Mouse (Mus musculus) forebrain, embryonic 11.5 days (tissue): ENCODE results near the gene Npm3. TPM values are rescaled to one million over a fixed set of nuclear protein-coding genes. Genes with fewer than 3 reads are reported as not detected.

Experiments
- ATAC-seq: fragments of 200-750 bp; cut with Nextera tagmentation; replicated peaks from 2 replicates; pipeline ENCODE4 v1.8.0; 2017; ENCODE audit warnings: moderate TSS enrichment; ENCODE audit not compliant: low FRiP score
- DNase-seq: peaks from one replicate; pipeline ENCODE4 v3.0.0-alpha.2; 2017; ENCODE audit warnings: low spot score
- H3K27ac ChIP-seq: fragments of 300-500 bp; sonication (generic); 2 replicates; pipeline ENCODE4 v1.5.1; 2014; ENCODE audit warnings: low read depth, low read length
- H3K27me3 ChIP-seq: fragments of 300-500 bp; sonication (generic); 2 replicates; pipeline ENCODE4 v1.6.1; 2014; ENCODE audit warnings: mild to moderate bottlenecking, low read length, mixed read lengths; ENCODE audit not compliant: control insufficient read depth, insufficient read depth
- H3K36me3 ChIP-seq: fragments of 300-500 bp; sonication (generic); 2 replicates; pipeline ENCODE4 v1.6.1; 2014; ENCODE audit warnings: mild to moderate bottlenecking, low read length, moderate library complexity, mixed read lengths; ENCODE audit not compliant: control insufficient read depth, insufficient read depth
- H3K4me1 ChIP-seq: fragments of 300-500 bp; sonication (generic); replicated peaks from 2 replicates; pipeline ENCODE4 v1.6.1; 2014; ENCODE audit warnings: low read length, mixed read lengths; ENCODE audit not compliant: control insufficient read depth, insufficient read depth
- H3K4me2 ChIP-seq: fragments of 300-500 bp; sonication (generic); 2 replicates; pipeline ENCODE4 v1.6.1; 2014; ENCODE audit warnings: low read depth, mild to moderate bottlenecking, low read length, moderate library complexity, mixed read lengths; ENCODE audit not compliant: severe bottlenecking
- H3K4me3 ChIP-seq: fragments of 300-500 bp; sonication (generic); 2 replicates; pipeline ENCODE4 v1.5.1; 2014; ENCODE audit warnings: low read depth, low read length
- H3K9ac ChIP-seq: fragments of 300-500 bp; sonication (generic); 2 replicates; pipeline ENCODE4 v1.6.1; 2014; ENCODE audit warnings: low read length
- H3K9me3 ChIP-seq: fragments of 300-500 bp; sonication (generic); 2 replicates; pipeline ENCODE4 v1.6.1; 2016; ENCODE audit warnings: low read length, mixed read lengths; ENCODE audit not compliant: control insufficient read depth
- WGBS: fragments of 180-500 bp; shearing (Covaris S2); extraction: QIAGEN DNeasy Blood & Tissue Kit; methylation state at CpG from one replicate; pipeline ENCODE4 v1.1.7; 2014; 5-methylcytosine and 5-hydroxymethylcytosine counted together
- polyA plus RNA-seq: library from polyadenylated mRNA; unstranded; fragments of >200 nt; fragmentation: Nextera tagmentation; extraction: Ambion mirVana; gene quantifications from 2 replicates; pipeline ENCODE4 v1.2.1, GENCODE M21; 2014

The Npm3 gene
- polyA plus RNA-seq, 1 experiment from 2014 or later: 13.1 TPM

DNA sequence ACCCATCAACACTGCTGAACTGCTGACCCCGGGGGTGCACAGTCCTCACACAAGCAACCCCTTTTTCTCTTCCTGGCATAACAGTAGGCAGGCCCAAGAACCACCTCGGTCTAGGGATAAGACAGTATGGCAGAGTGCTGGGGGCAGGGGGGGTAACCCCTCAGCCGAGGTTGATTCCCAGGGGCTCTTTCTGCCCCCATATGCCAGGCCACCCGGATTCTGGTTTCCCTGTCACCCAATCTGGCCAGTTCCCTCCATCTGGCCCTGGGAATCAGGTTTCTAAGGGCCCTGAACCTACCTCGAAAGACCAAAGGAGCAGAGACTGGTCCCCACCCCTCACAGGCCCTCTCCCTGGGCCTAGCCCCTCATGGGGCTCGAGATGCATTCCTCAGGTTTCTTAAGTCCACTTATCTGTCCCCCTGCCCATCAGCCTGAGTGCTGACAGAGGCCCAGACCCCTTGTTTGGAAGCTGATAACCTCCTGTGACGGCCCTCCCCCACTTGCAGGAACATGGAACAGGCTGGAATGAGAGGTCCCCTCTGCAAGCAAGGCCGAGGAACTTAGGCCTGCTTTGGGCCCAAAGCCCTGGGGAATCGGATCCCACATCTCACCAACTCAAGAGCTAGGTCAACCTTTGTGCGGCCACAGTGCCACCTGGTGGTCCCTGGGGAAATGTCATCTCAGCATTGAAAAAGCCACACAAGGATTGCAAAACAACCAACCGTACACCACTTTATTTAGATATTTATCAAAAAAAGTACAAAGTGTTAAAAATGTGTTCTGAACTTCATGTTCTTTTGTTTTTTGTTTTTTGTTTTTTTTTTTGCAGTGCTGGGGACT is 2.1 kb downstream of the Npm3 start:
- Histone ChIP-seq H3K27ac (no peak overlapping the region), H3K4me3 (no peak overlapping the region), H3K4me2 (no peak overlapping the region), H3K9ac (no peak overlapping the region), H3K27me3 (peaks cover 48% of the 10 kb centered on the region), H3K36me3 (no peaks in the 10 kb centered on the region), H3K9me3 (no peaks in the 10 kb centered on the region), H3K4me1 (peaks cover 27% of the 10 kb centered on the region)
- peak; percentile 91 for DNase-seq
- no peak for ATAC-seq
- 36% methylated on average over 11 of the region's 11 CpGs for WGBS

GRCm38 (mm10) chr19:45746153-45747020 is 3.0 kb downstream of the Npm3 start:
- DNase-seq: peak; percentile 86
- no peak overlapping the region for H3K27ac ChIP-seq
- no peak for ATAC-seq

DNA sequence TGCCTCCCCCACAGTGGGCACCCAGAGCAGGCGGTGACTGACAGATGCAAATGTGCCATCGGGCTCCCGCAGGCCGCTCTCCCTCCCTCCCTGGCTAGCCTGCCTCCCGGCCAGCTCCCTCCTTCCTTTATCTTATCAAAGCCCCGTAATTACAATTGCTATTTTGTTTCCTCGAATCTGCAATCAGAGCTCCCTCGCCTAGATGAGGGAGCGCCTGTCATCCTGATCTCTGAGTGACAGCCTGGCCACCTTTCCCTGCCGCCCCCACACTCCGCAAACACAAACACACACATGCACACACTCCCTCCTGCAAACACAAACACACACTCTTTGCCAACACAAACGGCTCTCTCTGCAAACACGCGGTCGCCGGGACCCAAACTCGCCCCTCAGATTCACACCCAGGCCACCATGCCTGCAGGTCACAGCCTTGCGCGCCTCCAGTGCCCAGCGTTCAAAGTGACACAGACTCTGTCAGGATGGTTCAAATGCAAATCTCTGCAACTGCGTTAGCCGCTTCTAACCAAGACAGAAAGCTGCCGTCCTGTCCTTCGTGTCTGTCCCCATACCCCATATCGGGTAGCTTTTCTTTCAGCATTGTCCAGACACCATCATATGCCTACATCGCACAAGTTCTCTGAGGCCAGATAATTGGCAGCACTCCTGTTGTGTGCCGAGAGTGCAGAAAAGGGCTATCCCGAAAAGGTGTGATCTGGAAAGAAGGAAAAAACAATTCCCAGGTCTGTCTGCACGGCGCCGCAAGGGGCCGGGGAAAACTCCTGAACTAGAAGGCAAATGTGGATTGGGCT is 3.8 kb downstream of the Npm3 start:
- Histone ChIP-seq H3K9ac (no peak overlapping the region), H3K4me1 (peaks cover 33% of the 10 kb centered on the region), H3K36me3 (no peaks in the 10 kb centered on the region), H3K4me3 (no peak overlapping the region), H3K9me3 (no peaks in the 10 kb centered on the region), H3K27ac (no peak overlapping the region), H3K27me3 (peaks cover 64% of the 10 kb centered on the region), H3K4me2 (peak overlapping the region; percentile 12; the same call in 1 of the 2 replicates)
- DNase-seq (peak; percentile 63), ATAC-seq (no peak)
- 2% methylated on average over 32 of the region's 32 CpGs for WGBS

More at GRCm38 (mm10) chr19:45746153-45747020, 3.0 kb downstream of the Npm3 start:
- H3K27me3 ChIP-seq: peaks cover 56% of the 10 kb centered on the region
- WGBS: 8% methylated on average over 29 of the region's 29 CpGs
- no peaks in the 10 kb centered on the region for H3K36me3 ChIP-seq
- no peak overlapping the region for H3K4me2 ChIP-seq
- H3K9ac ChIP-seq: no peak overlapping the region
- no peak overlapping the region for H3K4me3 ChIP-seq
- H3K9me3 ChIP-seq: no peaks in the 10 kb centered on the region
- H3K4me1 ChIP-seq: peaks cover 30% of the 10 kb centered on the region

GRCm38 (mm10) chr19:45743619-45744018 is 5.8 kb downstream of the Npm3 start:
- WGBS: 12% methylated on average over 7 of the region's 7 CpGs
- Histone ChIP-seq H3K27me3 (peaks cover 83% of the 10 kb centered on the region), H3K9me3 (no peaks in the 10 kb centered on the region), H3K4me2 (no peak overlapping the region), H3K36me3 (no peaks in the 10 kb centered on the region), H3K27ac (no peak overlapping the region), H3K4me1 (peaks cover 30% of the 10 kb centered on the region), H3K9ac (no peak overlapping the region), H3K4me3 (no peak overlapping the region)
- ATAC-seq (no peak), DNase-seq (no peak)

GRCm38 (mm10) chr19:45742984-45743575 is 6.3 kb downstream of the Npm3 start:
- 2% methylated on average over 21 of the region's 44 CpGs for WGBS
- Histone ChIP-seq H3K4me1 (peaks cover 26% of the 10 kb centered on the region), H3K9me3 (no peaks in the 10 kb centered on the region), H3K27ac (no peak overlapping the region), H3K36me3 (no peaks in the 10 kb centered on the region), H3K4me3 (peak overlapping the region; percentile 39), H3K27me3 (peaks cover 88% of the 10 kb centered on the region), H3K4me2 (peak overlapping the region; percentile 67), H3K9ac (peak overlapping the region; percentile 49)
- DNase-seq (peak; percentile 71), ATAC-seq (no peak)

GRCm38 (mm10) chr19:45742218-45742983 is 7.0 kb downstream of the Npm3 start, which contains the start of gene Fgf8:
Fgf8 (minus strand) TSS chr19:45742915.
- Histone ChIP-seq H3K4me2 (peak within 1 kb of the TSS; percentile 67), H3K27me3 (peaks cover 95% of the 10 kb centered on the region), H3K27ac (no peak within 1 kb of the TSS), H3K9ac (peak within 1 kb of the TSS; percentile 49), H3K4me1 (peaks cover 25% of the 10 kb centered on the region), H3K36me3 (no peaks in the 10 kb centered on the region), H3K9me3 (no peaks in the 10 kb centered on the region), H3K4me3 (peak within 1 kb of the TSS; percentile 39)
- WGBS: under 1% methylated on average over 47 of the region's 68 CpGs
- DNase-seq (peak; percentile 68), ATAC-seq (no peak)

GRCm38 (mm10) chr19:45741431-45742217 is 7.8 kb downstream of the Npm3 start:
- peaks cover 97% of the 10 kb centered on the region for H3K27me3 ChIP-seq
- ATAC-seq (no peak), DNase-seq (peak; percentile 65)
- no peaks in the 10 kb centered on the region for H3K36me3 ChIP-seq
- WGBS: 1% methylated on average over 45 of the region's 45 CpGs
- H3K9ac ChIP-seq: no peak overlapping the region; the same call in 1 of the 2 replicates
- no peaks in the 10 kb centered on the region for H3K9me3 ChIP-seq
- peak overlapping the region; percentile 39 for H3K4me3 ChIP-seq
- peaks cover 26% of the 10 kb centered on the region for H3K4me1 ChIP-seq
- H3K27ac ChIP-seq: no peak overlapping the region
- peak overlapping the region; percentile 67; the same call in 1 of the 2 replicates for H3K4me2 ChIP-seq
